9 mouse cellular contexts compared by ENCODE assay signal in the genomic region with DNA sequence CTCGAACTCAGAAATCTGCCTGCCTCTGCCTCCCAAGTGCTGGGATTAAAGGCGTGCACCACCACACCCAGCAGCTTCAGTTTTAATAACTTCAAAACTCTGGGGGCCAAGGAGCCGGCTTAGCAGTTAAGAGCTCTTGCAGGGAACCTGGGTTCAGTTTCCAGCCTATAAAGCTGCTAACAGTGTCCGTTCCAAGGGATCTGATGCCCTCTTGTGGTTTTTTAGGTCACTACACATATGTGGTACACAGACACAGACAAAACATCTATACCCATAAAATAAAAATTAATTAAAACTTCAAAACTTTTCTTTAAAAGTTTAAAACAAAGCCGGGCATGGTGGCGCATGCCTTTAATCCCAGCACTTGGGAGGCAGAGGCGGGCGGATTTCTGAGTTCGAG. TPM values are rescaled to one million over a fixed set of nuclear protein-coding genes. Genes with fewer than 3 reads are reported as not detected.
DNase-seq lines count a peak whose midpoint lies in the region; ATAC-seq lines count a peak whose summit lies in the region.
"Had no signal": no experiment of that assay in that cellular context is flagged by ENCODE, and none has a peak within 500 bp of the region (broad histone marks: within the 10 kb centered on the region; RNA-seq: fewer than 3 reads in every experiment).

No protein-coding gene starts in this region.

- H3K9me3 ChIP-seq in hindbrain, embryonic 11.5 days (ENCODE audit: control insufficient read depth, low read length): no peaks in the 10 kb centered on the region
- H3K9me3 ChIP-seq in hindbrain, embryonic 13.5 days: no peaks in the 10 kb centered on the region

- no peaks in the 10 kb centered on the region for H3K4me1 ChIP-seq in hindbrain, embryonic 11.5 days (replicated peaks; ENCODE audit: control insufficient read depth, insufficient read depth, low read length)
- H3K4me1 ChIP-seq in hindbrain, embryonic 13.5 days (replicated peaks): no peaks in the 10 kb centered on the region

- WGBS in hindbrain, embryonic 11.5 days: 46% methylated on average over 9 of the region's 9 CpGs
- 53% methylated on average over 9 of the region's 9 CpGs for WGBS in hindbrain, embryonic 13.5 days

- no peaks in the 10 kb centered on the region for H3K36me3 ChIP-seq in hindbrain, embryonic 11.5 days (ENCODE audit: control insufficient read depth, insufficient read depth, low read length)
- H3K36me3 ChIP-seq in hindbrain, embryonic 13.5 days: no peaks in the 10 kb centered on the region
- H3K36me3 ChIP-seq in splenic B cell, adult 2 months (ENCODE audit: control insufficient read depth, insufficient read depth, low read length, poor library complexity, severe bottlenecking): no peaks in the 10 kb centered on the region

- H3K4me3 ChIP-seq in hindbrain, embryonic 11.5 days (ENCODE audit: low read depth, low read length): no peak overlapping the region
- H3K4me3 ChIP-seq in hindbrain, embryonic 13.5 days: no peak overlapping the region

- no peak overlapping the region for H3K4me2 ChIP-seq in hindbrain, embryonic 11.5 days (replicated peaks; ENCODE audit: low read depth, low read length)
- no peak overlapping the region for H3K4me2 ChIP-seq in hindbrain, embryonic 13.5 days

- no peak overlapping the region for H3K27ac ChIP-seq in hindbrain, embryonic 11.5 days (ENCODE audit: low read depth, low read length)
- H3K27ac ChIP-seq in hindbrain, embryonic 13.5 days: no peak overlapping the region

- DNase-seq in hindbrain, embryonic 11.5 days (ENCODE audit: low spot score): peak; percentile 54
- DNase-seq in 3134 (ENCODE audit: extremely low read depth, insufficient read length, low spot score): peak; percentile 18
- peak; percentile 16 for DNase-seq in CD4-positive helper T cell, adult 2 months (ENCODE audit: low read depth, low spot score)
- DNase-seq in kidney, postnatal 4 days: peak; percentile 4 to 17
- peak; percentile 55 for DNase-seq in splenic B cell, adult 2 months (ENCODE audit: low read depth, low spot score)
- no peak for DNase-seq in ovary, adult 18-20 months (ENCODE audit: low spot score)

- no peak overlapping the region for H3K9ac ChIP-seq in hindbrain, embryonic 11.5 days (ENCODE audit: low read depth, low read length)
- no peak overlapping the region for H3K9ac ChIP-seq in hindbrain, embryonic 13.5 days

- no peaks in the 10 kb centered on the region for H3K27me3 ChIP-seq in hindbrain, embryonic 11.5 days (ENCODE audit: control insufficient read depth, insufficient read depth, low read length)
- H3K27me3 ChIP-seq in hindbrain, embryonic 13.5 days: peaks cover 7% of the 10 kb centered on the region; the same call in 1 of the 2 replicates
- no peaks in the 10 kb centered on the region for H3K27me3 ChIP-seq in splenic B cell, adult 2 months (ENCODE audit: control insufficient read depth, insufficient read depth, low read length, poor library complexity, severe bottlenecking)

- no peak for ATAC-seq in hindbrain, embryonic 11.5 days (ENCODE audit: low FRiP score)
- no peak for ATAC-seq in hindbrain, embryonic 13.5 days (ENCODE audit: low FRiP score)
- ATAC-seq in common myeloid progenitor, adult 5-6 weeks (replicated peaks; ENCODE audit: low read depth, poor library complexity, severe bottlenecking): peak; percentile 80

RNA-seq across cellular contexts. Expression of gene Nop56, which starts 27.3 kb away (rescaled TPM):
- polyA plus RNA-seq in hindbrain, embryonic 11.5 days (2014; fragmentation: Nextera tagmentation; extraction: Ambion mirVana): 297 and 331 TPM in 2 replicates
- polyA plus RNA-seq in hindbrain, embryonic 13.5 days (2015; fragmentation: Nextera tagmentation; extraction: Ambion mirVana): 230 and 253 TPM in 2 replicates
- 557 and 630 TPM in 2 replicates for total RNA-seq in common myeloid progenitor, adult 5-6 weeks (2017)

RNA-seq across cellular contexts. Expression of gene Idh3b, which starts 37.4 kb away (rescaled TPM):
- 141 and 147 TPM in 2 replicates for polyA plus RNA-seq in hindbrain, embryonic 11.5 days (2014; fragmentation: Nextera tagmentation; extraction: Ambion mirVana)
- 156 and 157 TPM in 2 replicates for polyA plus RNA-seq in hindbrain, embryonic 13.5 days (2015; fragmentation: Nextera tagmentation; extraction: Ambion mirVana)
- total RNA-seq in common myeloid progenitor, adult 5-6 weeks (2017): 110 and 134 TPM in 2 replicates

RNA-seq across cellular contexts. Expression of gene Ebf4, which starts 48.1 kb away (rescaled TPM):
- polyA plus RNA-seq in hindbrain, embryonic 11.5 days (2014; fragmentation: Nextera tagmentation; extraction: Ambion mirVana): 1.1 and 1.2 TPM in 2 replicates
- polyA plus RNA-seq in hindbrain, embryonic 13.5 days (2015; fragmentation: Nextera tagmentation; extraction: Ambion mirVana): 2.6 and 3.1 TPM in 2 replicates
- not detected in 2 replicates for total RNA-seq in common myeloid progenitor, adult 5-6 weeks (2017)

RNA-seq across cellular contexts. Expression of gene Tmc2, which starts 51.9 kb away (rescaled TPM):
- polyA plus RNA-seq in hindbrain, embryonic 11.5 days (2014; fragmentation: Nextera tagmentation; extraction: Ambion mirVana): not detected in 2 replicates
- not detected in 2 replicates for polyA plus RNA-seq in hindbrain, embryonic 13.5 days (2015; fragmentation: Nextera tagmentation; extraction: Ambion mirVana)
- not detected in 2 replicates for total RNA-seq in common myeloid progenitor, adult 5-6 weeks (2017)
- polyA plus RNA-seq: stomach, embryonic 14.5 days had no signal
